Mouse (Mus musculus) small intestine, adult 2 months (tissue): ENCODE results near the gene Tap1.

Experiments
- CTCF ChIP-seq: fragments of 200-500 bp; IDR thresholded peaks from 2 replicates; pipeline ENCODE4 v1.5.1; 2012; ENCODE audit warnings: low read depth, mild to moderate bottlenecking, control low read depth, inconsistent platforms, low read length, moderate library complexity, mixed read lengths; ENCODE audit not compliant: insufficient replicate concordance, insufficient read length; ENCODE audit errors: extremely low read depth
- POLR2A ChIP-seq: fragments of 200-500 bp; IDR thresholded peaks from 2 replicates; pipeline ENCODE4 v1.6.1; 2012; ENCODE audit warnings: low read depth, mild to moderate bottlenecking, control low read depth, inconsistent platforms, low read length, moderate library complexity

DNA sequence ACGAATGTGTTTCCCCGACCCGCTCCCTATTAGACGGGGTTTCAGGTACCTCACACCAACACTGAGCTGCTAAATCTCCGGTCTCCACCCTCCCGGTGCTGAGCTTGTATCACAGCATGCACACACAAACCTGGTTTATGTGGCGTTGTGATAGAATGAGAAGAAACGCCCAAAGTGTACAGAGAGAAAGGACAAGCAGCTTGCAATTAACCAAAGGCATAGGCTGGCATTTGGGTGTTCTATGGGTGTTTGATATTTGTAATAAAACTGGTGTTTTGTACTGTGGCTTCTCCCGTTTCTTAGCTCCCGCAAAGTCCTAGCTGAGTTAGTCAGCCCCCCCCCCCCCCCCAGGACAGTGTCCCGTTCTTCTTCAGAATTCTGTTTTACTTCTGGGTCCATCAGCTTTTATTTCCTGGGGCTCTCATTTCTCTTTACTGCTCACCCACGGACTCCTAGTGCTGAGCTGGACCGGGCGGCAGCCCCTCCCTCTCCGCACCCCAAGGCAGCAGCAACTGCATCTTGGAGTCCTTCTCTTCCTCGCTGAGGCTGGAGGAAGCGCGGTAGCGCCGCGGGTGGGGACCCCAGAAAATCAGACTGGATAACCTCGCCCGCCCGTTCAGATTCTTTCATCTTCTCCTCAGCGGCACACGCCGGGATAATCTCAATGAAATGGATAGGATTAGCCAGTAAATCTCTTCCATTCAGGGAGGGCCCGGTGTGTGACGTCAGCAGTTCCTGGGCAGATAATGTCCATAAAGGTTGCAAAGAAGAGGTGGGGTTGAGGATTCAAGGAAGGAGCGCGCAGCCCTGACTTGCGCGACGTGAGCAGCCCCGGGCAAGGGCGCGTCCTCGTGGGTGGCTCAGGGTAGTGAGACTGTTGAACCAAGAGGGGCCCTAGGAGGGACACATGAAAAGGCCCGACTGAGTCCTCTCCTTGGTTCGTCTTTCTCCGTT is 9.9 kb downstream of the Tap1 start, which contains the start of gene Psmb8:
- no peak for TF ChIP-seq POLR2A
- TF ChIP-seq CTCF: no peak
